Mouse (Mus musculus) limb, embryonic 13.5 days (tissue): ENCODE results near the gene Paqr8. TPM values are rescaled to one million over a fixed set of nuclear protein-coding genes. Genes with fewer than 3 reads are reported as not detected.

Experiments
- ATAC-seq: fragments of 200-750 bp; cut with Nextera tagmentation; 2 replicates; pipeline ENCODE4 v1.8.0; 2017; ENCODE audit warnings: low read depth, moderate number of reproducible peaks, moderate TSS enrichment; ENCODE audit not compliant: low FRiP score
- H3K27ac ChIP-seq: fragments of 300-500 bp; sonication (generic); 2 replicates; pipeline ENCODE4 v1.5.1; 2015; ENCODE audit warnings: inconsistent platforms, mild to moderate bottlenecking, moderate library complexity
- H3K27me3 ChIP-seq: fragments of 300-500 bp; sonication (generic); 2 replicates; pipeline ENCODE4 v1.6.1; 2015; ENCODE audit warnings: mild to moderate bottlenecking, inconsistent platforms
- H3K36me3 ChIP-seq: fragments of 300-500 bp; sonication (generic); 2 replicates; pipeline ENCODE4 v1.6.1; 2015; ENCODE audit warnings: inconsistent platforms, mild to moderate bottlenecking, moderate library complexity
- H3K4me1 ChIP-seq: fragments of 300-500 bp; sonication (generic); 2 replicates; pipeline ENCODE4 v1.6.1; 2015; ENCODE audit warnings: inconsistent platforms
- H3K4me2 ChIP-seq: fragments of 300-500 bp; sonication (generic); replicated peaks from 2 replicates; pipeline ENCODE4 v1.6.1; 2015; ENCODE audit warnings: inconsistent platforms, mild to moderate bottlenecking, moderate library complexity
- H3K4me3 ChIP-seq: fragments of 300-500 bp; sonication (generic); 2 replicates; pipeline ENCODE4 v1.5.1; 2015; ENCODE audit warnings: moderate library complexity, mild to moderate bottlenecking, inconsistent platforms
- H3K9ac ChIP-seq: fragments of 300-500 bp; sonication (generic); 2 replicates; pipeline ENCODE4 v1.6.1; 2015; ENCODE audit warnings: mild to moderate bottlenecking, inconsistent platforms
- H3K9me3 ChIP-seq: fragments of 300-500 bp; sonication (generic); 2 replicates; pipeline ENCODE4 v1.6.1; 2016; ENCODE audit warnings: inconsistent platforms
- WGBS: fragments of 180-500 bp; shearing (Covaris S2); methylation state at CpG from one replicate; pipeline ENCODE4 v1.1.7; 2015; 5-methylcytosine and 5-hydroxymethylcytosine counted together
- polyA plus RNA-seq: library from polyadenylated mRNA; unstranded; fragments of >200 nt; fragmentation: Nextera tagmentation; extraction: Ambion mirVana; gene quantifications from 2 replicates; pipeline ENCODE4 v1.2.1, GENCODE M21; 2015

Gene Paqr8
- polyA plus RNA-seq, 1 experiment from 2014 or later: 7.8 TPM

DNA sequence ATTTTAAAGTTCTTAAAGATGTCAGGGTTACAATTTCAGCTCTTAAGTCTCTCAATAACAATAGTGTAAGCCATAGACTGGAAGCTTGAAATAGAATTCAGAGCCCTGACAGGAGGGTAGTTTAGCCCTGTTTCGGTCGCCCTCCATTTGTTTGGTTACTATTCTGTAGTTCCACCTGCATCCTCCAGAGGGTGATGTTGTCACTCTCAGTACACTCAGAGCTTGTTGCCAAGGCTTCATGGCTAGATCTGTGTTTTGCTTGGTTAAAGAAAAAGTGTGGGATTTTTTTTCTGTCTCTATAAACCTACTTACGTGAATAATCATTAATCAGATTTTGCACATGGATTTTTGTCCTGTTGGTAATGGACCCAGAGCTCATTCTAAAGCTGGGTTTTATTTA is 48.6 kb downstream of the Paqr8 start:
- H3K9ac ChIP-seq: no peak overlapping the region
- peaks cover 19% of the 10 kb centered on the region for H3K36me3 ChIP-seq
- 22% methylated on average over 3 of the region's 3 CpGs for WGBS
- no peaks in the 10 kb centered on the region for H3K27me3 ChIP-seq
- H3K4me1 ChIP-seq: 0 out of 2 replicates have a peak, but pooled peaks cover 5% of the 10 kb centered on the region
- no peak overlapping the region for H3K4me2 ChIP-seq
- ATAC-seq: peak; percentile 61; the same call in 1 of the 2 replicates
- H3K9me3 ChIP-seq: no peaks in the 10 kb centered on the region
- no peak overlapping the region for H3K4me3 ChIP-seq
- H3K27ac ChIP-seq: no peak overlapping the region

DNA sequence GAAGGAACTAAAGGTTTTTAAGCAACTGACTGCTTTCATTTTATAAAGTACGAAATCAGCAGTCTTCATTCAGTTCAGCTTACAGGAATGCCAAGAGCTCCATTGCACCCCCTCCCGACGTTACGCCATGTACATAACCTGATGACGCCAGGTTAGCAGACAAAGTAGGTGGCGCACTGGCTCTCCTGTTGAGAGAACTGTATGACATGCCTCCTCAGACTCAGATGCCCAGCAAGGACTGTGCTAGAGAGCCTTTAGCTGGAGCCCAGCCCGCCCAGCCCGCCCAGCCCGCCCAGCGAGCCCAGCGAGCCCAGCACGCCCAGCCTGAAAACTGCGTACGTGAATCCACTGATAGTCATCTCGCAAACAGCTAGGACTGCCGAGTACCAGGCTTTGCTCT is 49.7 kb downstream of the Paqr8 start:
- ATAC-seq: no peak; the same call in 1 of the 2 replicates
- Histone ChIP-seq H3K9ac (no peak overlapping the region), H3K4me1 (0 out of 2 replicates have a peak, but pooled peaks cover 5% of the 10 kb centered on the region), H3K36me3 (peaks cover 10% of the 10 kb centered on the region), H3K9me3 (no peaks in the 10 kb centered on the region), H3K4me2 (no peak overlapping the region), H3K4me3 (no peak overlapping the region), H3K27me3 (no peaks in the 10 kb centered on the region), H3K27ac (no peak overlapping the region)
- 65% methylated on average over 16 of the region's 16 CpGs for WGBS

DNA sequence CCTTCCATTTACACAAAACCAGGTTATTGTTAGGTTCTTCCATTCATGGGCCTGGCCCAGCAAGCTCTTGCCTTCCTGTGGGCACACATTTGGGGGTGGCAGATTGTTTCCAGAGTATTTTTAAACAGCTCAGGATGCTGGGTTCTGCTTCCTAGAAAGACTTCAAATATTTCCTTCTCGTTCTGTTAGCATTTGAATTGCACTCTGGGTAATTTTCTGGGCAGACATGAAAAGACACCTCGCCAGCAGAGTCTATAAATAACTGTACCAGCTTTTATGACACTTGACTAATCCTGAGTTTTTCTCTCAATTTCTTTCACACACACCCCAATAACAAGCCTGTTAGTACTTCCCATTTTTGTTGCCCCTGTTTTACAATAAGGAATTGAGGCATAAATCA is 50.9 kb downstream of the Paqr8 start:
- Histone ChIP-seq H3K27me3 (no peaks in the 10 kb centered on the region), H3K36me3 (peaks cover 4% of the 10 kb centered on the region; the same call in 1 of the 2 replicates), H3K4me1 (0 out of 2 replicates have a peak, but pooled peaks cover 5% of the 10 kb centered on the region), H3K4me3 (no peak overlapping the region), H3K9me3 (no peaks in the 10 kb centered on the region), H3K27ac (no peak overlapping the region), H3K4me2 (no peak overlapping the region), H3K9ac (no peak overlapping the region)
- WGBS: 26% methylated on average over 2 of the region's 2 CpGs
- ATAC-seq: no peak

DNA sequence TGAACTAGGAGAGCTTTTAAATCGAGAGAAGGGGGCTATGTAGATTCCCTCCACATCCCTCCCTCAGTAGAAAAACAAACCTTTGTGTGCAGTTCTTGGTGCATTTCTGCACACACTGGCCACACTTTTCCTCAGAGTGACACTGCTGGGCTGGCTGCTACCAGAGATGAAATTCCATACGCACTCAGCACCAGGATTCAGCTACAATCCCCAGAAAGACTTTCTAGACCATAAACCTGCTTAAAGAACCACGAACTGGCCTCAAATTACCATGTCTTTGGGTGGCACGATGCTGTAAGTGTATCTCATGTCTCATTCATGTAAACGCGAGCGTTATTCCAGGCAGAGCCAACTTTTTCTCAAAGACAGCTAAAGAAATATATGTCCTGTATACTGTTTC is 51.5 kb downstream of the Paqr8 start:
- no peaks in the 10 kb centered on the region for H3K9me3 ChIP-seq
- H3K27ac ChIP-seq: no peak overlapping the region
- no peak overlapping the region for H3K4me3 ChIP-seq
- H3K4me2 ChIP-seq: no peak overlapping the region
- WGBS: 70% methylated on average over 7 of the region's 7 CpGs
- ATAC-seq: no peak
- H3K4me1 ChIP-seq: 0 out of 2 replicates have a peak, but pooled peaks cover 5% of the 10 kb centered on the region
- H3K27me3 ChIP-seq: no peaks in the 10 kb centered on the region
- no peak overlapping the region for H3K9ac ChIP-seq
- H3K36me3 ChIP-seq: peaks cover 2% of the 10 kb centered on the region; the same call in 1 of the 2 replicates

DNA sequence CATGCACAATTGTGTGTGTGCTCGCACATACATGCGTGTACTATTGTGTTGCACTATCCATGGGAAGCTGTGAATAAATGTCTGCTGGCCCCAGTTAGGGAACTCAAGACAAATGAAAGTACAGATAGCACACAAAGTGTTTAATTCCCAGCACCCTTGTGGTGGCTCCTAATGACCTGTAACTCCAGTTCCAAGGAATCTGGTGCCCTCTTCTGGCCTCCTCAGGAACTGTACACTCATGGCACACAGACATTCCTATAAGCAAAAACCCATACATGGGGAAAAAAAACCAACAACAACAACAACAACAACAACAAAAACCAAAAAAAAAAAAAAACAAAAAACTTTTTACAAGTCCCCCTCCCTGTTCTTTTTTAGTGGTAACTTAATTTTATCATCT is 52.6 kb downstream of the Paqr8 start:
- no peaks in the 10 kb centered on the region for H3K36me3 ChIP-seq
- no peaks in the 10 kb centered on the region for H3K9me3 ChIP-seq
- H3K4me3 ChIP-seq: no peak overlapping the region
- 0 out of 2 replicates have a peak, but pooled peaks cover 5% of the 10 kb centered on the region for H3K4me1 ChIP-seq
- H3K4me2 ChIP-seq: no peak overlapping the region
- no peak overlapping the region for H3K9ac ChIP-seq
- ATAC-seq: no peak
- no peaks in the 10 kb centered on the region for H3K27me3 ChIP-seq
- no peak overlapping the region for H3K27ac ChIP-seq
- 98% methylated on average over 2 of the region's 2 CpGs for WGBS

DNA sequence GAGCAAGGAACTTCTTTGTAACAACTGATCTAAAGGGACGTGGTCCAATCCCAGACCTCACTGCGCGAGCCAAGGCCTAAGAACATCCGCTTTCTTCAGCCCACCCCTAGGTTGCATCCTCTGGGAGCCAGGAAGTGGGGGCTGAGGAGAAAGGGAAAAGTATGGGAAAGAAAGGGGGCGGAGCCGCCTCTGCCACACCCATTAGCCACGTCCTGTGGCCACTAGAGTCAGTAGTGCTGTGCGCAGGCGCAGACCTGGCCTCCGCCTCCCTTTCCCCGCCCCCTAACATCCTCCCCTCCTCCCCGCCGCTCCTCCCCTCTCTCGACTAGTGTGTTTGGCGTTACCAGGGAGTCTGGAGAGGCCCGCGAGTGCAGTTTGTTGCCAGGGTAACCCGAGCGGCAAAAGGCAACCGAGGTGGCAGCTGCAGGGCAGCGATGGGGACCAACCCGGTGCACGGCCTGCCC is 60.9 kb downstream of the Paqr8 start, which contains the start of gene Efhc1:
Efhc1 (plus strand) TSS at position 327 of the 464 bp plus-strand sequence.
- Histone ChIP-seq H3K9ac (peak within 1 kb of the TSS; percentile 71), H3K4me2 (peak within 1 kb of the TSS; percentile 82), H3K4me3 (peak within 1 kb of the TSS; percentile 60), H3K9me3 (no peaks in the 10 kb centered on the region), H3K27me3 (no peaks in the 10 kb centered on the region), H3K4me1 (peaks cover 6% of the 10 kb centered on the region; the same call in 1 of the 2 replicates), H3K36me3 (no peaks in the 10 kb centered on the region), H3K27ac (peak within 1 kb of the TSS; percentile 59; the same call in 1 of the 2 replicates)
- ATAC-seq: peak; percentile 98
- WGBS: 2% methylated on average over 22 of the region's 23 CpGs

DNA sequence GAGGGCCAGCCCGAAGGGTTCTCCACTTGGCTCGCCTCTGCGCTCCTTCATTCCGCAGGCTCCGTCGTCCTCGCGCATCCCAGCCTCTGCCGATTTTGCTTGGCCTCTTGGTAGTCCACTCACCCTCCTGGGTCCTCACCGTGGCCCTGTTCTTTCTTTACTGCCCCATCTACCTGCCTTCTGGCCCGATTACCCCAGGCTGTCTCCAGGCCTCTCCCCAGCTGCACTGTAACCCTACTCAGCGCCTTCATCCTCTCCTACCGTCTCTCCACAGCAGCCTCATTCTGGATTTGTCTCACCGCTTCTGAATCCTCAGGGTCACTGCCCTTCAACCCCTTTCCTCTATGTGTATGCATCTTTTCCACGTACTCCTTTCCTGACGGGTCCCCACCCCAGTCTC is 61.4 kb downstream of the Paqr8 start:
- H3K27me3 ChIP-seq: no peaks in the 10 kb centered on the region
- peak overlapping the region; percentile 82 for H3K4me2 ChIP-seq
- H3K4me3 ChIP-seq: peak overlapping the region; percentile 60
- H3K27ac ChIP-seq: peak overlapping the region; percentile 40; the same call in 1 of the 2 replicates
- H3K9me3 ChIP-seq: no peaks in the 10 kb centered on the region
- H3K9ac ChIP-seq: peak overlapping the region; percentile 71
- 5% methylated on average over 16 of the region's 16 CpGs for WGBS
- H3K36me3 ChIP-seq: no peaks in the 10 kb centered on the region
- peaks cover 6% of the 10 kb centered on the region; the same call in 1 of the 2 replicates for H3K4me1 ChIP-seq
- no peak for ATAC-seq

DNA sequence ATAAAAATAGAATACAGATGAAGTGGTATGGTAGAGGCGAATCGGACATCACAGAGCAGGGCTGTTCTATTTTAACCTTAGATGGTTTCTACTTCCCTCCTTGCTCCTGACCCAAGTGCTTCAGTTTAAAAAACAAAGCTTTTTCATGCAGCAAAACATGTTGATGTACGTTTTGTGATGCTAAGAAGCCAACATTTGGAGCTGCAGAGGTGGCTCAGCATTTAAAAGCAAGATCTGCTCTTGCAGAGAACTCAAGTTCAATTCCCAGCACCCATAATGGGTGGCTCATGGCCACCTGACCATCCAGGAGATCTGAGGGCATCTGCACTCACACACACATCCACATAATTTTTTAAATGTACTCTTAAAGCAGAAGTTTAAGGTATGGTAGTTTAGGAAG is 64.5 kb downstream of the Paqr8 start:
- Histone ChIP-seq H3K4me3 (no peak overlapping the region), H3K27ac (no peak overlapping the region), H3K9ac (no peak overlapping the region), H3K4me1 (peaks cover 6% of the 10 kb centered on the region; the same call in 1 of the 2 replicates), H3K36me3 (no peaks in the 10 kb centered on the region), H3K9me3 (no peaks in the 10 kb centered on the region), H3K27me3 (no peaks in the 10 kb centered on the region), H3K4me2 (no peak overlapping the region)
- no peak for ATAC-seq
- WGBS: 82% methylated on average over 3 of the region's 3 CpGs

DNA sequence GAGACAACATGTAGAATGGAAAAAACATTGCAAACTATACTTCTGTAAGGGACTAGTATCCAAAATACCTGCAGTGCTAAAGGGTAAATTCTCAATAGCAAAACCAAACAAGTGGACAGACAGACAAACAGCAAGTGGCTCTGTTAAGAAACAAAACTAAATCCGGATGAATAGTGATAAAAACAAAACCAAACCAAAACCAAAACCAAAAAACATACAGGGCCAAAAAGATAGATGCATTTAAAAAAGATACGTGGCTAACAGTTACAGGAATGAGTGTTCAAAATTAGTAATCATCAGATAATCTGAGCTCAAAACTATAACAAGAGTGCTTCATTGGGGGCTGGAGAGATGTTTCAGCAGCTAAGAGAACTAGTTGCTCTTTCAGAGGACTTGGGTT is 79.2 kb downstream of the Paqr8 start:
- H3K27ac ChIP-seq: no peak overlapping the region
- no peaks in the 10 kb centered on the region for H3K9me3 ChIP-seq
- H3K4me3 ChIP-seq: no peak overlapping the region
- no peaks in the 10 kb centered on the region for H3K36me3 ChIP-seq
- no peaks in the 10 kb centered on the region for H3K4me1 ChIP-seq
- no peak overlapping the region for H3K9ac ChIP-seq
- ATAC-seq: no peak
- H3K4me2 ChIP-seq: no peak overlapping the region
- WGBS: 86% methylated on average over 2 of the region's 2 CpGs
- no peaks in the 10 kb centered on the region for H3K27me3 ChIP-seq

DNA sequence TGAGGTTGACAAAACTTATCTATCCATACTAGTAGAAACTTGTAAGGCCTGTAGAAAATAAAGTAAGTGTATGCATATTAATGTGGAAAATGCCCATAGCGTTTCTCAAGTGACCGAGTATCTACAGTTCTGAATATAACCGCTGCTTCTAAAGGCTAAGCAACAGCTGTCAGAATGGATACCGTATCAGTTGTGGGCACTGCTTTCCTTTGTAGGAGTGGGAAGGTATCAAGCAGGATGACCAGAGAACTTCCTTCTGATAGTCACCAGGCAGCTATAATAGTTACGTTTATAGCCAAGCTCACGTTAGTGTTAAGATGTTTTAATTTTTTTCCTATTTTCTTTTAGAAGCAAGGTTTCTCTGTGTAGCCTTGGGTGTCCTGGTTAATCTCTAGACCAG is 83.0 kb downstream of the Paqr8 start:
- ATAC-seq: no peak
- Histone ChIP-seq H3K4me1 (no peaks in the 10 kb centered on the region), H3K27ac (no peak overlapping the region), H3K9me3 (no peaks in the 10 kb centered on the region), H3K4me3 (no peak overlapping the region), H3K27me3 (no peaks in the 10 kb centered on the region), H3K9ac (no peak overlapping the region), H3K4me2 (no peak overlapping the region), H3K36me3 (no peaks in the 10 kb centered on the region)
- WGBS: 93% methylated on average over 6 of the region's 6 CpGs

DNA sequence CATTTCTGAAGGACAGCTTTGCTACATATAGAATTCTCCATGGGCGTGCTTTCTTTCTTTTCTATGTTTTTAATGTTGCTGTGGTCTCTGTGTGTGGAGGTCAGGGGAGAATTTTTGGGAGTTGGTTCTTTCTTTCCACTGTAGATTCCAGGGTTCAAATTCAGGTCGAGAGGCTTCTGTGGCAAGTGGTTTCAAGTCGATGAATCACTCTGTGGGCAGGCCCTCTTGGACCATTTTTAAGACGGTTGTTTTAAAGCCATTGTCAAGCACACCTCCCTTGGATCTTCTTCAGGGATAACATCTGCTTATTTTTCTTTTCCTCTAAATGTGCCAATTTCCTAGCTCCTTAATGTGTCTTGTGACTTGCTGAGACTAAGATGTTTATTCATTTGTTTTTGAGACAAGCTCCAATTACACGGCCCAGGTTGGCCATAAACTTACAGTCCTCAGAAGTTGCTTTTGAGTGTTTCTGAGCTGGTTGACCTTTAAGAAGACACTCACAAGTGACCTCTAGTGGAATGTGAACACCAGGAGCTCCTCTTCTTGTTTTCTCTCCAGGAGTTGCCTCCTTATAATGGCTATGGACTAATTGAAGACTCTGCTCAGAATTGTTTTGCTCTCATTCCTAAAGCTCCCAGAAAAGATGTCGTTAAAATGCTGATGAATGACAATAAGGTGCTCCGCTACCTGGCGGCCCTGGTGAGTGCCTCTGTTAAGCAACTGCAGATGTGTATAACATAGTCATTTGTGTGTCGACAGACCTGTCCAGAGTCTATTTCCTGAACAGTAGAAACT is 84.1 kb downstream of the Paqr8 start:
- Histone ChIP-seq H3K4me1 (no peaks in the 10 kb centered on the region), H3K4me2 (no peak overlapping the region), H3K9ac (no peak overlapping the region), H3K27me3 (no peaks in the 10 kb centered on the region), H3K9me3 (no peaks in the 10 kb centered on the region), H3K4me3 (no peak overlapping the region), H3K36me3 (no peaks in the 10 kb centered on the region), H3K27ac (no peak overlapping the region)
- 65% methylated on average over 9 of the region's 9 CpGs for WGBS
- ATAC-seq: no peak

DNA sequence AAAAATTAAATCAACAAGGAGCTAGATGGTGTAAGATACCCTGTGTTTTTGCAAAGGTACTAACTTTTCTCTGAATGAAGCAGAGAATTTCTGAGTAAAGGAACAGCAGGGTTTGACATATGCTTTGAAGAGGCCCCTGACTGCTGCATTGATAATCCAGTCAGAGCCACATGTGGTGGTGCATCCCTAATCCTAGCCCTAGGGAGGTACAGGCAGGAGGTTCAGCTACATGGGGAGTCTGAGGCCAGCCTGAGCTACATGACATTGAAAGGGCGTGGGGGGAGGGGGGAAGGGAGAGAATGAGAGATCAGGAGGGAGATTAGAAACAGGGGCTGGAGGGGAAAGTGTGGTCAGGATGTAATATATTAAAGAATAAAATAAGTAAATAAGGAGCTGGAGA is 90.1 kb downstream of the Paqr8 start:
- Histone ChIP-seq H3K9me3 (no peaks in the 10 kb centered on the region), H3K4me1 (no peaks in the 10 kb centered on the region), H3K36me3 (no peaks in the 10 kb centered on the region), H3K4me3 (no peak overlapping the region), H3K27me3 (no peaks in the 10 kb centered on the region), H3K9ac (no peak overlapping the region), H3K4me2 (no peak overlapping the region), H3K27ac (no peak overlapping the region)
- 86% methylated on average over 1 of the region's 1 CpGs for whole genome bisulfite sequencing
- no peak for ATAC-seq
